Mouse (Mus musculus) E14TG2a.4 (cell line): ENCODE results near the gene Cdc42ep1.

ENCODE experiments used
- CTCF ChIP-seq: conservative IDR thresholded peaks from 2 replicates; pipeline ENCODE4 v1.5.1; 2014; ENCODE audit warnings: low read length
- NANOG ChIP-seq: IDR thresholded peaks from 2 replicates; pipeline ENCODE4 v1.6.1; 2014; ENCODE audit warnings: borderline replicate concordance, low read length, mixed read lengths
- POU5F1 ChIP-seq: IDR thresholded peaks from 2 replicates; pipeline ENCODE4 v1.6.1; 2014; ENCODE audit warnings: low read length, borderline replicate concordance

DNA sequence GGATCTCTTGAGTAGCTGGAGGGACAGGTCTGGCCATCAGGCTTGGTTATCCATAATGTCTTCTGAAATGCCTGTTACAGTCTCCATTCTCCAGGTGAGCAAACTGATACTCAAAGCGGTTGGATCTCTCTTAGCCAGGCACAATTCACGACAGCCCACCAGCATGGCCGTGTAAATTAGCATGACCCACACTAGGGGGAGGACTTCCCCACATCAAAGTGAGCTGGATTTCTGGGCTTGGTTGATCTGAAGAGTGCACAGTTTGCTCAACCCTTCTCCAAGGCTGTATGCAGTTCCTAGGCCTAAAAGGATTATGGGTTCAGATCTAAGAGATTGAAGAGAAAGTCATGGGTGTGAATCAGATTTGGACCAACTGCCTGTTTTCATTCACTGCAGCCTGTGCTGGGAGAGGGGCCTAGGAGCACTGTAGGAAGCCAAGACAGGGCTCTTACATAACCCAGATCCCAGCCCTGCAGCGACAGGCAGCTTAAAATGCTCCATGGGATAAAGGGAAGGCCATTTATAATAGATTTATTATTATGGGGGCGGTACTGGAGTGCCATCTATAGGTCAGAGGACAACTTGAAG, 29.7 kb downstream of the Cdc42ep1 start:
- TF ChIP-seq NANOG (no peak), CTCF (no peak), POU5F1 (no peak)
